Mouse (Mus musculus) heart, postnatal 25 days (tissue): ENCODE measurements around the gene Ksr1. TPM values are rescaled to one million over a fixed set of nuclear protein-coding genes. Genes with fewer than 3 reads are reported as not detected.
"Not testable (repeated sequence)": the region's sequence is repeated elsewhere in the genome, so short reads cannot be mapped to it uniquely, and the experiment has no call there.

ENCODE experiments used
- DNase-seq: peaks from one replicate; pipeline ENCODE4 v3.0.0; 2022; ENCODE audit warnings: low spot score
- intact Hi-C: fragments of 180-260 bp; cut with DNase I; formaldehyde crosslinking; loops from one replicate; pipeline ENCODE4 v1.15.1; 2025
- total RNA-seq, 2 experiments: library from RNA; stranded (reverse); gene quantifications; 2 replicates each; pipeline ENCODE4 v1.2.3; 2021

Gene Ksr1
- total RNA-seq, 2 experiments from 2014 or later = 7.3 TPM

DNA sequence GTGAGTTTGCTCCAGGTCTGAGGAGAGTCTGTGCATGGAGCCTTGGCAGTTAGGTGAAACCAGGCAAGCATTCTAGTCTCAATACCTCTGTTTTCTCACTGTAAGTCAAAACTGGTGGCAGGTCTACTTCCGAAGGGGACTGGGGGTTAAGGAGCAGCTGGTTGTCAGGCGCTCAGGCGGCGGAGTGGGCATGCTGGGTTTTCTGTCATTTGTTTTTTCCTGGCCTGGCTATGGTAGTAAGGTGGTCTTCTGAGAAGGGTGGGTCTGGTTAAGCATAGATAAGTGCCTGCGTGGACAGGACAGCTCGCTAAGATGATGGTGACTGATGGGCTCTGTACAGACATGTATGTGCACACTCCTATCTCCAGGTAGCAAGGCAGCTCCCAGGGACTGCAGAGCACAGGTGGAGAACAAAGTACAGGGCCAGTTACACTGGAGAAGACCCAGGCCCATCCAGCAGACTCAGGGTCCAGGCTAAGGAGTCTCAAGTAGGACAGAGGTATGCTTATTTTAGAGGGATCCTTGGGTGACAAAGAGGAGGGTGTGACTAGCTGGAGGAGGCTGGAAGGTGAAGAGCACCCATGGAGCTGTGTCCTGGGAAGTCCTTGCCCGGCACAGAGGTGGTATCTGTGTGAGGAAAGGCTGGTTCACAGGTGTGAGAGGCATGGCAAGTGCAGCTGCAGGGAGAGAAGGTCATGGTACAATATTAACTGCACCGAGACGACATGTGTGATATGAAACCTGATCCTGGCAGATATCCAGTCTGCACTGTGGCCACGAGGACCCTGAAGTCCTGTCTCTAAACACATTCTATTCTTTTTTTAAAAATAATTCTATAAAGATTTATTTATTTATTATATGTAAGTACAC lies 142.2 kb downstream of the Ksr1 start:
- no peak for DNase-seq
- intact Hi-C loops = no loop called here

DNA sequence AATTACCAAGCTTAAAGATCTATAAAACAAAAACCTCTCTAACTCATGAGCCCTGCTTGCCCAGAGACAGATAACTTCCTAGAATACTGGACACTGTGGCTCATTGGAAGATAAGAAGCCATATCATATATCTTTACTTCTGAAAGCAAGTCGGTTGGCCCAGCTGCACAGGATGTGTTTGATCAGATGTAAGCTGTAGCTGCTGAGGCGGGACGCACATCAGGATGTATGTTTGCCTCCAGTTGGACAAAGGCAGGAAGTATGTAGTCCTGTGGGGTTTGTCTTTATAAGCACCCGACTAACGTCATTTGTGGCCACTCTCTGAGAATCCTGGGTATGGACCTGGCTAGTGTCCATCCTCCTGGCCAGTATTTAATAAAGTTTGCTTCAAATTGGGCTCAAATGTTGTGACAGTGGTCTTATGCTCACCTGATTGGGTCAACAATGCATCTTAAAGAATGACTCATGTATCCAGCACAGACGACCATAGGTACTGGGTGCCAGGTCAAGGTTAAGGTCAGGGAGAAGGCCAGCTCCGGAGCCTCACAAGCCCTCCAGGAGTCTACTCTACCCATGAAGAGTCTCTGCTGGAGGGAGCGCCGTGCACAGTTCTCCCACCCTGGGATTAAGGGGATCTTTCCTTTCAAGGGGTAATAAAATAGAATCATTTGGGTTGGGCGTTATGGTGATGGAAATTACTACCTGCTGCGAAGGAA lies 143.0 kb downstream of the Ksr1 start:
- no peak for DNase-seq
- intact Hi-C loops = no loop called here

DNA sequence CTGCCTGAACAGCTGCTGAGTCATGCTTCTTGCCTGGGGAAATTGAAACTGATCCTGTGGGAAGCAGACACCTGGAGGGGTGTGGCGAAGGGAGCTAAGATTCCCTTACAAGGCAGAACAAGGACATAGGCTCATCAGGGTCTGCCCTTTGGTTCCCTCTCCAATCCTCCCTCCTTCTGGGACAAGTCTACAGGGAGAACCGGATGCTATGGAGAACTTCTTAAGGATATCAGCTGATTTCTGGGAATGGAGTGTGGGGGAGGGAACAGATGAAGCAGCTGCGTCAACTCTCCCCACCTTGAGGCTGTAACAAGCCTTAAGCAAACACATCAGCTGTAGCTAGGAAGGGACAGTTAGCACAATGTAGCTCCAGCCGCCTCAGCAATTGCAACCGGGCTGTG lies 143.7 kb downstream of the Ksr1 start:
- no peak for DNase-seq
- intact Hi-C loops = no loop called here

DNA sequence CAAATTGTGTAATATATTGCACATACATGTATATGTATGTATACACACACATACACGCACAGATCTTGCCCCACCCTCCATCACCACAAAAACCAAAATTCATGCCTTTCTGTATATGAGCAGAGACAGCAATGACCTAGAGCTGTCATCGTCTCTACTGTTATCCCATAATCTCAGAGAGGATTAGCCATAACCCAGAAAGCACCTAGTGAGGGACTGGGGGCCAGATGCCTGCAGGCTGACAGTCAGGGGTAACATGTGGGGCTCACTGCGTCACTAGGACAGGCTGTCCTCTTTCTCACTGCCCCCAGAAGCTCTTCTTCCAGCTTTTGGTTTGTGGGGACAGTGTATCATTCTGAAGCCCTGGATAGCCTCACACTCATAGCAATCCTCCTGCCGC lies 144.3 kb downstream of the Ksr1 start:
- intact Hi-C loops = no loop called here
- DNase-seq = no peak

DNA sequence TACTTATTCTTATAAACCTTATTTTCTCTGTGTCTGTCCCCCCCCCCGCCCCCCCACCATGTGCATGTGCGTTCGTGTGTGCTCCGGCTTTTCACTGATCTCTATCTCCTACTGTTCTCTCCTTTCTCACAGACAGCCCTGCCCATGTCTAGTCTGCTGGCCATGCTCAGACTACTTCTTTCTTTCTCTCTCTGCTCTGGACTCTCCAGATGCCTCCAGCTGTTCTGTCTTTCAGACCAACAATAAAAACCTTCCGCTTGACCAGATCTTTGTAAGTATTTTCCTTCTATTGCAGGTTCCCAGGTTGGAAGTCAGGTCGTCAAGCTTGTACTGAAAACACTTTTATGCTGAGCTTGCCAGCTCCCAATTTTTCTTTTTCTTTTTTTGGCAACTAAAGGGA lies 147.1 kb downstream of the Ksr1 start:
- intact Hi-C loops = no loop called here

DNA sequence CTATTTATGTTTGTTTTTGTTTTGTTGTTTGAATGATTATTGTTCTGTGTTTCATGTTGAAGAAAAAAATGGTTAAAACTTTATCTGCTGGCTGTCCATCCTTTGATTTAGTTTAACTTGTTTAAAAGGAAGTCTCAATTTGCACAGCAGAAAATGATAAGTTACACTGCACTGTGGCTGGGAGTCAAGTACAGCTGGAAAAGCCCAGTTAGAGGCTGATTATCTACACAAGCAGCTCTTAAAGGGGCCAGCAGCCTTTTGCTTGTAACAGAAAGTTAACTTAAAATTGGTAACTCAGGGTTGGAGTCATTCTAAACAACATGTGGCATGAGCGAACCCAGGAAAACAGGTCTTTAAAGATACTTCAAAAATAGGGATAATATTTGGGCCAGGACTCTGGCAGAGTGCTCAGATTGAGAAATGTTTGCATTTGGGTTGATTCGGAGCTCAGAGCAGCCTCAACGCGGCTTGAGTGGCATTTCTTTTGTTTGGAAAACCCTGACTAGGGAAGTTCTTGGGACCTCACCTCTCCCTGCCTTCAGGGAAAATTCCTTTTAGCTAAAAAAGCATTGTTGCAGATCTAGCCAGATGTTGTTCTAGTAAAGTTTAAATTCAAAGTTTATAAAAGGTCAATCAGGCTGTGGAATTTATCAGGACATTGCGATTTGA lies 155.2 kb downstream of the Ksr1 start:
- DNase-seq, intact Hi-C loops: not testable (repeated sequence)

More for the DNA sequence above, 147.1 kb downstream of the Ksr1 start:
- no peak for DNase-seq

DNA sequence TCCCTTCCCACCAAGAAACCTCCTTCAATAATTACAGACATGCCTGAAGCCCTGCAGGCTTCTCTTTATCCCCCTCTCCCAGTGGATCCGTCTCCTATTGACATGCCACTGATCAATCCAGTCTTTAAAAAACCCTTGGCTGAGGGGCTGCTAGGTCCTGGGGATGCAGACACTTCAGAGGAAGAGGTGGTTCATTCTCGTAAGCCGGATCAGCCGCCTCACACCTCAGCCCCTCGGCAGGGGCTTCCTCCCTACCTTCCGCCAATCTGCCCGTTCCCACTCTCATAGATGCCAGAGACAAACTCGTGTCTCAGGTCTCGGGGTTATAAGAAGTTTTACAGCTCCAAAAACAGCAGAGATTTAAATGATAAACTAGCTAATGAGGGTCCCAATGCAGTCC lies 156.1 kb downstream of the Ksr1 start:
- DNase-seq = no peak

DNA sequence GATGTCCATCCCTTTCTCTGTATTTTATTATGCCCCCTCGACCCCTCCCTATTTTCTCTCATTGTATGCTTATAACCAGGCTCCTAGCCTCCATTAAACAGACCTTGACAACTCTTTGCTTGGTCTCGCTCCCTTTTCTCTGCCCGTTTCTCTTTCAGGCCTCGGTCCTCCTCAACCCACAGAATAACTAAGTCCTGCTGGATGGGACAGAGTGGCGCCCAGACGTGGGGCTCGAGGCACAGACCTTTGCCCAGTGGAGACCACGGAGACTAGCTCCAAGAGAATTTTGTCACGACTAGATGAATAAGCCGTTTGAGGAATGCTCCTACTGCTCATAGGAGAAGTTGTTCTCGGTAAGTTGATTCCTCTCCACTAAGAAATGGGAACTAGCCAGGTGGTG lies 157.0 kb downstream of the Ksr1 start:
- DNase-seq, intact Hi-C loops: not testable (repeated sequence)

More for the DNA sequence above, 156.1 kb downstream of the Ksr1 start:
- intact Hi-C loops = no loop called here

DNA sequence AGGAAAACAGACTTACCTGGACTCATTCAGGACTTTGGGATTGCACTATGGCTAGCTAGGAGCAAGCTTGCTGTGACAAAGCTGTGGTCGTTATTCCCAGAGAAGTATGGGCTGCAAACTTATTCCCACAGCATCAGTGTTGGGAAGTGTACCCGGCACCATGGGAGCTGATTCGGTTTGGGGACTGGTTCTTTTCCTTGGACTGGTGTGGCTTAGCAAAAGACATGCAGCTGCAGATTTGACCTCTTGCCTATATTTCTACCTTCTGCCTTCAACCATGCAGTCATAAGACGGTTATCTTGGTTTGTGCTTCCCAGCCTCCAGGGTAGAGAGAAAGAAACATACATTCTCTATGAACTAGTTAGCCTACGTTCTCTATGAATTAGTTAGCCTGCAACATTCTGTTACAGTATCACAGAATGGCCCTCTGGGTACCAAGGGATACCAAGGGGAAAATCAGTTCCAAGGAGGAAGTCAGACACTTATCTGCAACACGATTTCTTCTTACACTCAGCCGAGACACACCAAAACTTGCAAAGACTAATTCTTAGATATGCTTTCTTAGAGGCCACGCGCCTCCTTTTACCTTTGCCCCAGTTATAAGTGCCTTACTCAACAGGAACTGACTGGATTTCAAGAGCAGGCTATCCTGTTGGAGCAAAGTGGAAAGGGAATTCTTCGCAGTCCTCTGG lies 159.8 kb downstream of the Ksr1 start:
- intact Hi-C loops = no loop called here
- no peak for DNase-seq

DNA sequence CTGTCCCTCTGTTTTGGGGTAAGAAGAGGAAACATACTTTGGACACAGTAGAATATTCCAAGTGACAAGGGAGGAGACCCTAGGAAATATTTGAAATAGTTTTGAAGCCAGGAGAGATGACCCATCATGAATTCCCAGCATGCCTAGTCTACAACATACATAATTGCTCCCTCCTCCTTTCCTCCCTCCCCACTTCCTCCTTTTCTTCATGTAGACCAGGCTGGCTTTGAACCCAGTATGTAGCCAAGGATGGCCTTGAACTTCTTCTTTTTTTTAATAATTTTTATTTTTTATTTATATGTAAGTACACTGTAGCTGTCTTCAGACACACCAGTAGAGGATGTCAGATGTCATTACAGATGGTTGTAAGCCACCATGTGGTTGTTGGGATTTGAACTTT lies 160.7 kb downstream of the Ksr1 start:
- DNase-seq = no peak
- intact Hi-C loops = no loop called here

DNA sequence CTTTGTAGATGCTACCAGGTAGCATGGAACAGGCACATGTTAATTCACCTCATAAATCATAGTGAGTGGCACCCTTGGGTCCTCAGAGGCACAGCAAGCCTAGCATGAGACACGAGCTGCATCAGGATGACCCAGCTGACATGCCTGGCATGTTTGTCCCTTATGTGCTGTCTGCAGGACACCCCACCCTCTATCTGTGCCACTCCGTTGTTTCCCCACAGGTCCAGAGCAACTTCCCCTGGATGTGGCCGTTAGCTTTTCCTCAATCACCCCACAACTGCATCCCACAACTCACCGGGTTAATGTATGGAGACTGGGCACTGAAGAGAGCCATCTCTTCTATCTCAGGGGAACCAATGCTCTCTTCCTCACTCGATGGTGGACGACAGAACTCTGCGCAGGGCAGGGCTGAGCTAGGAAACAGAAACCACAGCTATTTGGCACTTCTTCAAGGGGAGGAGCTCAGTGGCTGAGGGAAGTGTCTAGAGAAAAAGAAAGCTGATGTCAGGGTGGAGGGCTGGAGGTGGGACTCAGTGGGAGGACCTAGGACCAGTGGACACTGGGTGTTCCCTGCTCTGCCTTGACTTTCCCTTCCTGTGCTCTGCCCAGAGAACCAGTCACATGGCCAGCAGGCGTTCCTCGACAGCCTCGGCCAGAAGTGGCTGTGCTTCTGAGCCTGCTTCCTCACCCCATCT lies 161.6 kb downstream of the Ksr1 start, which contains the start of gene Lgals9:
Lgals9 (minus strand) TSS at position 464 of the 695 bp plus-strand sequence.
- intact Hi-C loops = no loop called here
- DNase-seq = peak; percentile 76

DNA sequence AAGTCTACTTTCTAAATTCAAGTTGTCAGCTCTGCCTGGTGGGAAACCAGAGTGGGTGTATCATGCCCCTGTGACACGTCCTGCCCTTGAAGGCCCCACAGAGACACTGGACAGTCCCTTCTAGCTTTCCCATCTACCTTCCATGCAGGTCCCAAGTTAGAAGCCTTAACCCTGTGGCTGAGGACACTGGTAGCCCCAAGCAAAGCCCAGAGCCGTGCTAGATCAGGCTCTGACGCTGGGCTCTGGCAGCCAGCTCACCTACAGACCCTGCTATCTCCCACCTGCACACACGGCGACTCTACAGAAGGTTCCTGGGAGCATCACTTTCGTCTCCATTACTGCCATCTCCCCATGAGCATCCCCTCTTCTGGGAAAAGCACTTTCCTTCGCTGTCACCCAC lies 162.7 kb downstream of the Ksr1 start:
- no peak for DNase-seq
- intact Hi-C loops = loop anchor here (2.0 kb wide), 1 partner anchor 33 kb away; no protein-coding TSS in a partner anchor

DNA sequence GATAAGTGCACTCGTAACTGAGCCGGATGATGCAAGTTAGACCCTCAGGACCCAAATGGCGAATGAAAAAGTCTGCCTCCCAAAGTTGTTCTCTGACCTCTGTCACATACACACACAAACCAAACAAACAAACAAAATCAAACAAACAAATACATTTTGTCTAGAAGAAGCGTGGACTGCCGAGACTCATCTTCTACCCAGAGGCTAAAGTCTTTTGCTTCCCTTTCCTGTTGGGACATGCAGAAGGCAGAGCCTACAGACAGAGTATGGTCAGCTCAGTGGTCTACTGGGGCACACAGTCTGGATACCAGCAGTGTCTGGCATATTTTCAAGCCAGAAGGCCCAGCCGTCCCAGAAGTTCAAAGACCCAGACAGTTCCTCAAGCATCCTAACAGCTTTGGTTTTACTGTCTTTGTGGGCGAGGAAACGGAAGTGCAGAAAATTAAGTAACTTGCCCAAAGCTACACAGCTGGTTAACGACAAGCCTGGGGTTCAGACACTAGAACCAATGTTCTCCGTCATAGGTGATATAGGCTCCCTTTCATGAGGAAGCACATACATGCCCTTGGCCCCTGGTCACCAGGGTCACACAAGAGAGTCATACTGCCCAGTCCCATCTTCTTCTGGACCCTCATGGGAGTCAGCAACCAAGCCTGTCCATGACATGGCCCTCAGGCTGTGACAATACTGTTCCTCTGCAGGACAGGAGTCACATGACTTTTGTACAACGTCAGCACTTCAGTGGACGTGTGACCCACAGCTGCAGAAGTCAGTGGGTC lies 163.5 kb downstream of the Ksr1 start:
- DNase-seq = no peak

DNA sequence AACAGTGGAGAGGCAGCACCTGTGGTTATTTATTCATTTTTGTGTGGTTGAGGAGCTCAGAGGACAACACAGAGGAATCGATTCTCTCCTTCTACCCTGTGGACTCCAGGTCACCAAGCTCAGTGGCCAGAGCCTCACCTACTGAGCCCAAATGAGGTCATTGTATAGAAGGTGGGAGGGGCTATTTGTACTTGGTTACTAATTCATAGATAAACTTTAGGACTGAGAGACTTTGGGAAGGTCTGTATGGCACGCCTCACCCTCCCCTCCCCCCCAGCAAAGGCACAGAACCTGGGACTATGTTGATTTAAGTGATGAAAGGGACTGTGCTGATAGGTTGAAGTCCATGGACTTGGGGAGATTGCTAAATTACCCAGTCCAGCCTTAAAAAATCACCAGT lies 164.2 kb downstream of the Ksr1 start:
- intact Hi-C loops = loop anchor here (2.0 kb wide), 1 partner anchor 35 kb away; no protein-coding TSS in a partner anchor
- no peak for DNase-seq

More for the DNA sequence above, 163.5 kb downstream of the Ksr1 start:
- intact Hi-C loops = loop anchor here (2.0 kb wide), 1 partner anchor 34 kb away; no protein-coding TSS in a partner anchor

DNA sequence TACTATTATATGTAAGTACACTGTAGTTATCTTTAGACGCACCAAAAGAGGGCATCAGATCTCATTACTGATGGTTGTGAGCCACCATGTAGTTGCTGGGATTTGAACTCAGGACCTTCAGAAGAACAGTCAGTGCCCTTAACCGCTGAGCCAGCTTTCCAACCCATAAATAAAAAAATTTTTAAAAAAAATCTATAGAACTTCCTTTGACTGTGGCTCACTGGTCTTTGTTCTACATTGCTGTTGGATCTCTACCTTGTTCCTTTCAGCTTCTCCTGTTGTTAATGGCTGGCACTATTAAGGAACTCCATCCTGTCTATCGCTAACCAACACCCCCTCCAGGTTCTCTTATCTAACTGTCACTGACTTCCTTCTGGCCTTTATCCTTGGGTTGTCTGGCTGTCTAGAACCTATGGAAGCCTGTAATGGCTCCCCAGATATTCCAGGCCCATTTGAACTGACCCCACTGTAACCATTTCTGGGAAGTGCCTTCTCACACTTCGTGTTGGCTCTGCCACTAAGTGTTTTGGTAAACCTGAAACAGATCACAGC lies 166.0 kb downstream of the Ksr1 start:
- intact Hi-C loops = no loop called here
- DNase-seq = no peak

DNA sequence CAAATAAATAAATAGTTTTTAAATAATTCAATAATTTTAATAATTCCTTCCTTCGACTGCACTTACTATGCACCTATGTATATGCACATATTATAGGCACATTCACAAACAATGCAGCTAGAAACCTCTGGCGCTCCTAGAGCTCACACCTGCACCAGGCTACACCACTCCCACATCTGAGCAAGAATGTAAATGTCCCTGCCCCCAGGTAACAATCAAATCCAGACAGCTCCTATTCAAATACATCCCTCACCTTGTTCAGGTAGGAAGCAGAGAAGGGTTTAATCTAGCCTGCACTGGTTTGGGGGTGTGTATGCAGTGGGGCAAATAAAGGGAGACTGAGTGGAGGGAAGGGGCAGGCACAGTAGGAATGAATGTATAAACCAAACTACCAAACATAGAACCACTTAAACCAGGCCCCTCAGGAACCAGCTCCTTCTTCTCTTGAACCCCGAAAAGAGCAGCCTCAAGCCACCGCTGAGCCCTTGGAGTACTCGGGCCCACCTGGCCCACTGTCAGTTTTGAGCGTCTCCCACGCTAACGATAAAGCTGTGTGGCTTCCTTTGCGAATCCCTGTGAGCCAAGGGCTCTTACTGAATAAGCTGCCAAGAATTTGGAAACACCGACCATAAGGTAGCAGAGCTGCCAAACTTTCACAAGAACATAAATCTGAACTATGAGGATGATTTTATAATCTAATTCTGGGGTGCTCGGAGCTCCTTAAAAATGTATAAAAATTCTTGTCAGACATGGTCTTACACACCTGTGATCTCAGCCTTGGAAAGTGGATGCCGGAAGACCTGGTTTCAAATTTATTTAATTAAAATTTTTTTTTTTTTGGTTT lies 167.8 kb downstream of the Ksr1 start:
- intact Hi-C loops = no loop called here
- DNase-seq = no peak

DNA sequence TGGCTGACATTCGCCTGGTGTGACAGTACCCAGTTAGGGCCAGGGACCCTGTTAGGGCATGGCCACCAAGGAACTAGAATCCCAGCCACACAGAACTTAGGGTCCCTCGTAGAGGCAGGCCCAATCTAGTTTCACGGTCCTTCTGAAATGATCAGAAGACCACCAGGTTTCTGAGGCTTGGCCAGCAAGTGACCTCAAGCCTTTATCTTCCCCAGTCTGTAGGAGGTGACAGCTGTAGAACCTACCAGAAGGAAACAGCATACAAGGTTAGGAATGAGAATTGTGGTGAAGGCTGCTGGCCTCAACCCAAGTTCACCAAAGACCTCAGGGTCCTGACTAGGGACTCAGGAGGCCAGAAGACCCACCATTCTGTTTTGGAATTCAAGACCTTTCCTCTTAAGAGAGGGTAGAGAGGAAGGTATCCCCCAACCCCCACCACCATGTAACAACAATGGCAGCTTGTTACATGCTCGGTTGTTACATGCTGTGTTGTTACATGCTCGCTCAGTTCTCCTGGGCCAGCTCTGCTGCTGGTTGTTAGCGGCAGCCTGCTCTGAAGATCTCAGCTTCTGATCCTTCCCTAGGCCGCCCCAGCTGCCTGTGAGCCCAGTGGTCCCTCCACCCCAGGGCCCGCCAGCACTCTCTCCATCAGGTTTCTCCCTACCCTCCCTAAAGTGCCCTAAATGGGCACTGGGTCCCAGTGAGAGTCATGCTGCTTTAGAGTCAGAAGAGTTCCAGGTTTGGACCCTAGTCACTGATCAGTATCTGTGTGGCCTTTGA lies 169.3 kb downstream of the Ksr1 start:
- intact Hi-C loops = no loop called here
- no peak for DNase-seq
